Mouse (Mus musculus) hindbrain, embryonic 15.5 days (tissue): ENCODE results near the gene Xbp1. TPM values are rescaled to one million over a fixed set of nuclear protein-coding genes. Genes with fewer than 3 reads are reported as not detected.
"Not testable (repeated sequence)": the region's sequence is repeated elsewhere in the genome, so short reads cannot be mapped to it uniquely, and the experiment has no call there.

Experiments
- ATAC-seq: fragments of 200-750 bp; cut with Nextera tagmentation; 2 replicates; pipeline ENCODE4 v1.8.0; 2017; ENCODE audit warnings: low read depth, moderate number of reproducible peaks, moderate TSS enrichment; ENCODE audit not compliant: low FRiP score
- H3K27ac ChIP-seq: fragments of 300-500 bp; sonication (generic); replicated peaks from 2 replicates; pipeline ENCODE4 v1.5.1; 2015; ENCODE audit warnings: mild to moderate bottlenecking, inconsistent platforms
- H3K27me3 ChIP-seq: fragments of 300-500 bp; sonication (generic); 2 replicates; pipeline ENCODE4 v1.6.1; 2015; ENCODE audit warnings: control low read depth, inconsistent platforms
- H3K36me3 ChIP-seq: fragments of 300-500 bp; sonication (generic); 2 replicates; pipeline ENCODE4 v1.6.1; 2015; ENCODE audit warnings: control low read depth, inconsistent platforms
- H3K4me1 ChIP-seq: fragments of 300-500 bp; sonication (generic); replicated peaks from 2 replicates; pipeline ENCODE4 v1.6.1; 2015; ENCODE audit warnings: control low read depth, inconsistent platforms
- H3K4me2 ChIP-seq: fragments of 300-500 bp; sonication (generic); 2 replicates; pipeline ENCODE4 v1.6.1; 2015; ENCODE audit warnings: moderate library complexity, mild to moderate bottlenecking, inconsistent platforms
- H3K4me3 ChIP-seq: fragments of 300-500 bp; sonication (generic); 2 replicates; pipeline ENCODE4 v1.5.1; 2015; ENCODE audit warnings: mild to moderate bottlenecking, inconsistent platforms
- H3K9ac ChIP-seq: fragments of 300-500 bp; sonication (generic); 2 replicates; pipeline ENCODE4 v1.6.1; 2015; ENCODE audit warnings: inconsistent platforms
- H3K9me3 ChIP-seq: fragments of 300-500 bp; sonication (generic); 2 replicates; pipeline ENCODE4 v1.6.1; 2016; ENCODE audit warnings: control low read depth, inconsistent platforms
- WGBS: fragments of 180-500 bp; shearing (Covaris S2); methylation state at CpG from one replicate; pipeline ENCODE4 v1.1.7; 2015; 5-methylcytosine and 5-hydroxymethylcytosine counted together
- polyA plus RNA-seq: library from polyadenylated mRNA; unstranded; fragments of >200 nt; fragmentation: Nextera tagmentation; extraction: Ambion mirVana; gene quantifications from 2 replicates; pipeline ENCODE4 v1.2.1, GENCODE M21; 2015

Gene Xbp1
- polyA plus RNA-seq, 1 experiment from 2014 or later = 157 TPM

DNA sequence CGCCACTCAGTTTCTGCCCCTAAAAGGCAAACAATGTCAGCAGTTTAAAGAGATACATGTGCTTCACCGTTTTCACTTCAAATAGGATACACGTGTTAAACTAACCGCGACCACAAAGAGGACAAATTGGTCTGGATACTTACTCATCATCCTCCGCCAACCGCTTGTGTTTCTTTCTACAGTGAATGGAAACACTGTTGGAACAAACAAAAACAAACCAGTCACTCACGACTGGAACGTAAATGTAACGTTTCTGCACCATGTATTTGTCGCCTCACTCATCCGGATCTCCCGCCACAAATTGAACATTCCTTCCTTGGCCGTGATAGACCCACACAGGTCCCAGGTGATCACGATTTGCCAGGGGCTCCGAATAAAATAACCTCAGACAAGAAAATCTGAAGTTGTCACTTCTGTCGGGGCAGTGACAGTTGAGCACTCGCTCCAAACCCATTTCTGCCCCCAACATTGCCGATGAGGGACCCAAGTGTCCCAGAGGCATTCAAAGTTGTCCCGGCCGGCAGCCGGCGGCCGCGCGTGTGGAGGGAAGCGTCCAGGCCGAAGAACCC is 20.9 kb downstream of the Xbp1 start:
- under 1% methylated on average over 28 of the region's 28 CpGs for WGBS
- H3K27ac ChIP-seq = peak overlapping the region; percentile 84
- no peak for ATAC-seq

GRCm38 (mm10) chr11:5541799-5542481 is 21.5 kb downstream of the Xbp1 start, which contains the start of gene Ccdc117:
Gene Ccdc117 (minus strand): TSS chr11:5542187.
- H3K27ac ChIP-seq = peak within 1 kb of the TSS; percentile 84
- peak within 1 kb of the TSS; percentile 88 for H3K9ac ChIP-seq
- H3K4me3 ChIP-seq = peak within 1 kb of the TSS; percentile 95
- peaks cover 20% of the 10 kb centered on the region for H3K4me1 ChIP-seq
- 0% methylated on average over 59 of the region's 65 CpGs for WGBS
- H3K9me3 ChIP-seq = no peaks in the 10 kb centered on the region
- 0 out of 2 replicates have a peak, but pooled peaks cover 2% of the 10 kb centered on the region for H3K36me3 ChIP-seq
- peak within 1 kb of the TSS; percentile 75 for H3K4me2 ChIP-seq
- ATAC-seq = peak; percentile 99
- H3K27me3 ChIP-seq = no peaks in the 10 kb centered on the region

More for the DNA sequence above, 20.9 kb downstream of the Xbp1 start:
- Histone ChIP-seq H3K4me1 (peaks cover 20% of the 10 kb centered on the region), H3K9me3 (no peaks in the 10 kb centered on the region), H3K4me2 (peak overlapping the region; percentile 75), H3K9ac (peak overlapping the region; percentile 88), H3K36me3 (0 out of 2 replicates have a peak, but pooled peaks cover 2% of the 10 kb centered on the region), H3K27me3 (no peaks in the 10 kb centered on the region), H3K4me3 (peak overlapping the region; percentile 95)

- ATAC-seq = no peak
- 0 out of 2 replicates have a peak, but pooled peaks cover 2% of the 10 kb centered on the region for H3K36me3 ChIP-seq
- H3K27me3 ChIP-seq = no peaks in the 10 kb centered on the region
- WGBS = 58% methylated on average over 5 of the region's 5 CpGs
- H3K4me1 ChIP-seq = peaks cover 20% of the 10 kb centered on the region
- peak overlapping the region; percentile 95 for H3K4me3 ChIP-seq
- H3K27ac ChIP-seq = no peak overlapping the region
- H3K9me3 ChIP-seq = no peaks in the 10 kb centered on the region
- peak overlapping the region; percentile 75 for H3K4me2 ChIP-seq
- H3K9ac ChIP-seq = peak overlapping the region; percentile 88; the same call in 1 of the 2 replicates
Measured at GRCm38 (mm10) chr11:5542482-5543185, 22.2 kb downstream of the Xbp1 start.

- H3K9ac ChIP-seq = no peak overlapping the region
- H3K27me3 ChIP-seq = no peaks in the 10 kb centered on the region
- H3K9me3 ChIP-seq = no peaks in the 10 kb centered on the region
- ATAC-seq = no peak
- WGBS = 95% methylated on average over 1 of the region's 1 CpGs
- no peak overlapping the region for H3K4me2 ChIP-seq
- peaks cover 20% of the 10 kb centered on the region for H3K4me1 ChIP-seq
- no peak overlapping the region for H3K4me3 ChIP-seq
- H3K27ac ChIP-seq = no peak overlapping the region
- H3K36me3 ChIP-seq = 0 out of 2 replicates have a peak, but pooled peaks cover 2% of the 10 kb centered on the region
Measured at GRCm38 (mm10) chr11:5543281-5543680, 22.8 kb downstream of the Xbp1 start.

- H3K27me3 ChIP-seq = not testable (repeated sequence)
Measured at GRCm38 (mm10) chr11:5544709-5545108, 24.2 kb downstream of the Xbp1 start.

GRCm38 (mm10) chr11:5545457-5545856 is 25.0 kb downstream of the Xbp1 start:
- Histone ChIP-seq H3K27ac (no peak overlapping the region), H3K9ac (no peak overlapping the region), H3K9me3 (no peaks in the 10 kb centered on the region), H3K4me3 (no peak overlapping the region), H3K4me1 (peaks cover 8% of the 10 kb centered on the region), H3K27me3 (no peaks in the 10 kb centered on the region), H3K4me2 (no peak overlapping the region), H3K36me3 (no peaks in the 10 kb centered on the region)
- ATAC-seq = no peak
- WGBS = 87% methylated on average over 4 of the region's 4 CpGs

More at GRCm38 (mm10) chr11:5544709-5545108, 24.2 kb downstream of the Xbp1 start:
- not testable (repeated sequence) for H3K4me2 ChIP-seq, H3K36me3 ChIP-seq, ATAC-seq, H3K9me3 ChIP-seq, H3K9ac ChIP-seq, H3K4me3 ChIP-seq, H3K27ac ChIP-seq
- WGBS = 92% methylated on average over 1 of the region's 1 CpGs
- H3K4me1 ChIP-seq = peaks cover 13% of the 10 kb centered on the region

GRCm38 (mm10) chr11:5546693-5547092 is 26.2 kb downstream of the Xbp1 start:
- no peak overlapping the region for H3K4me2 ChIP-seq
- ATAC-seq = no peak
- no peak overlapping the region for H3K9ac ChIP-seq
- no peak overlapping the region for H3K27ac ChIP-seq
- no peaks in the 10 kb centered on the region for H3K4me1 ChIP-seq
- H3K4me3 ChIP-seq = no peak overlapping the region
- no peaks in the 10 kb centered on the region for H3K36me3 ChIP-seq
- no peaks in the 10 kb centered on the region for H3K27me3 ChIP-seq
- WGBS = 92% methylated on average over 3 of the region's 3 CpGs
- no peaks in the 10 kb centered on the region for H3K9me3 ChIP-seq

DNA sequence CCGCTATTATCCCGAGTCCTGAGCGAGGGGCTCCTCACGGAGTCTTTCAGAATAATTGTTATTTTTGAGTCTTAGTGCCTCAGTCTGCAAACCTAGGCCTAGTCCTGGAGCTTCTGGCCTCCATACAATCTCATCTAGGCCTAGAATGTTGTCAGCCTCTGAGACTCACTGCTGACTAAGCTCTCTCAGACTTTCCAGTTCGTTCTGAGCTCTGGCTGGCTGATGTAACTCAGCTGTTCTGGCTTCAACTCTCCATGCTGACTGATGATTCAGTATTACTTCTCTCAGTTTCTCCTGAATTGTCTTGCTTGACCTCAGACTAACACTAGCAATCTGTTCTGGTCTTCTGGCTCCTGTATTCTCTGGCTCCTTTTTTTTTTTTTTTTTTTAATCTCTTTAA is 31.0 kb downstream of the Xbp1 start:
- no peak overlapping the region for H3K4me2 ChIP-seq
- no peaks in the 10 kb centered on the region for H3K9me3 ChIP-seq
- no peaks in the 10 kb centered on the region for H3K36me3 ChIP-seq
- H3K27ac ChIP-seq = no peak overlapping the region
- H3K4me1 ChIP-seq = no peaks in the 10 kb centered on the region
- H3K9ac ChIP-seq = no peak overlapping the region
- no peaks in the 10 kb centered on the region for H3K27me3 ChIP-seq
- whole genome bisulfite sequencing = 85% methylated on average over 5 of the region's 5 CpGs
- H3K4me3 ChIP-seq = no peak overlapping the region
- ATAC-seq = no peak

DNA sequence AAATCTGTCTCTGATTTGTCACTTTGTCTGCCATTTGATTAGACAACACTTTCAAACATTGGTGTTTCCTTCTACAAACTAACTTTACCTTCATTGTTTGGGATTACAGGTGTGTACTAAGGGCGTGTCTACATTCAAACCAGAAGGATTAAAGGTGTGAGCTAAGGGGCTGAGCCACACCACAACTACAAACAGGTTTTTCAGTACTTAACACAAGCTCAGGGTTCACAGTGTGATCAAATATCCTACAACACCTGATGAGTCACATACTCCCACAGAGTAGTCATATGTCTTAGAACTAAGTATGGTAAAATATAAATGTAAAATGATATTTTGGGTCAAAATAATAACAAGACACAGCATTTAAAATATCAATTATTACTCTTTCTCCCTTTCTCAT is 31.5 kb downstream of the Xbp1 start:
- no peak for ATAC-seq
- Histone ChIP-seq H3K4me3 (no peak overlapping the region), H3K9ac (no peak overlapping the region), H3K4me1 (no peaks in the 10 kb centered on the region), H3K4me2 (no peak overlapping the region), H3K27me3 (no peaks in the 10 kb centered on the region), H3K27ac (no peak overlapping the region), H3K9me3 (no peaks in the 10 kb centered on the region), H3K36me3 (no peaks in the 10 kb centered on the region)
- WGBS = 79% methylated on average over 1 of the region's 1 CpGs

- no peak for ATAC-seq
- 81% methylated on average over 3 of the region's 3 CpGs for WGBS
- H3K36me3 ChIP-seq = no peaks in the 10 kb centered on the region
Measured at GRCm38 (mm10) chr11:5560273-5560672, 39.8 kb downstream of the Xbp1 start.

GRCm38 (mm10) chr11:5562625-5563268 is 42.3 kb downstream of the Xbp1 start:
- WGBS = 22% methylated on average over 9 of the region's 9 CpGs
- H3K9me3 ChIP-seq = no peaks in the 10 kb centered on the region
- no peaks in the 10 kb centered on the region for H3K27me3 ChIP-seq
- no peak overlapping the region for H3K9ac ChIP-seq
- no peak for ATAC-seq
- no peak overlapping the region for H3K4me2 ChIP-seq
- H3K4me1 ChIP-seq = peaks cover 5% of the 10 kb centered on the region
- H3K4me3 ChIP-seq = no peak overlapping the region
- no peaks in the 10 kb centered on the region for H3K36me3 ChIP-seq
- no peak overlapping the region for H3K27ac ChIP-seq

More at GRCm38 (mm10) chr11:5560273-5560672, 39.8 kb downstream of the Xbp1 start:
- Histone ChIP-seq H3K27me3 (no peaks in the 10 kb centered on the region), H3K4me3 (no peak overlapping the region), H3K9ac (no peak overlapping the region), H3K27ac (no peak overlapping the region), H3K4me2 (no peak overlapping the region), H3K4me1 (peaks cover 5% of the 10 kb centered on the region), H3K9me3 (no peaks in the 10 kb centered on the region)

DNA sequence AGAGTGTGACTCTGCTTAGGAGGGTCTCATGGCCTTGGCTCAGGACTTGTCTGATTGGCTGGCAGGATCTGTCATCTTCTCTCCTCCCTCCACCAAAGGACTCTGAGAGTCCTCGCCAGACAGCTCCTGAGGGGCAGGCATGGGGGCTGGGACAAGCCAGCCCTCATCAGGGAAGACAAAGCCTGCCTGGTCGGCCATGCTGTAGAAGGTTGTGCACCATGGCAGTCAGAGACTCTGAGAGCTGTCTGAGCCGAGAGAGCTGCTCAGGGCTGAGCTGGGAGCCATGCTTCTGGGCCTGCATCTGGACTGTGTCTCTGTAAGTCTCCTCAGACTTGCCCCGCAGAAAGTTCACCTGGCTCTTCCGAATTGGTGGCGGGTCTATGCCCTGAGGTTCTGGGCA is 43.4 kb downstream of the Xbp1 start:
- ATAC-seq = no peak
- H3K4me1 ChIP-seq = peaks cover 5% of the 10 kb centered on the region
- no peak overlapping the region for H3K27ac ChIP-seq
- no peak overlapping the region for H3K4me2 ChIP-seq
- WGBS = 54% methylated on average over 6 of the region's 6 CpGs
- H3K36me3 ChIP-seq = no peaks in the 10 kb centered on the region
- H3K27me3 ChIP-seq = no peaks in the 10 kb centered on the region
- no peak overlapping the region for H3K9ac ChIP-seq
- no peak overlapping the region for H3K4me3 ChIP-seq
- H3K9me3 ChIP-seq = no peaks in the 10 kb centered on the region
